Mouse (Mus musculus): ENCODE measurements around the gene Sec1. TPM values are rescaled to one million over a fixed set of nuclear protein-coding genes. Genes with fewer than 3 reads are reported as not detected.

Sec1 gene
- total RNA-seq, 1 experiment from 2014 or later = not detected

DNA sequence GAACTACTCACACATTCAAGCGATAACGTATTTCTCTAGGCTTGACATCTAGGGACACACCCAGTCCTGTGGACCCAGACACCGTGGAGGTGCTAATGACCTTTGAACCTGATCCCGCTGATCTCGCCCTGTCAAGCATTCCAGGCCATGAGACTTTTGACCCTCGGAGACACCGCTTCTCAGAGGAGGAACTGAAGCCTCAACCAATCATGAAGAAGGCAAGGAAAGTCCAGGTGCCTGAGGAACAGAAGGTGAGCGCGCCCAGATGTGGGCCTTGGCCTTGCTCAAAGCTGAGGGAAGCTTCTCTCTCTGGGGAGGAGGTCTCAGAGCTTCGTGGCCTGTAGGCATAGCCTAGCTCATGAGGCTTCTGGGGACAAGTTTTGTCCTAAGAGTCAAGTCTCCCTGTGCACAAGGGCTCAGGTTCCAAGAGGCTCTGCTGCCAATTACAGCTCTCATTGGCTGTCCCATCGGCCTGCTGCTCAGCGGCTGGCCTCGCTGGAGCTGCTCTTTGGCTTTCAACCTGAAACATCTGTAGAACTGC lies 14.1 kb upstream of the Sec1 start:
- no peak for ATAC-seq (replicated peaks; ENCODE audit: insufficient number of reproducible peaks, low FRiP score, low TSS enrichment, poor library complexity, severe bottlenecking)

DNA sequence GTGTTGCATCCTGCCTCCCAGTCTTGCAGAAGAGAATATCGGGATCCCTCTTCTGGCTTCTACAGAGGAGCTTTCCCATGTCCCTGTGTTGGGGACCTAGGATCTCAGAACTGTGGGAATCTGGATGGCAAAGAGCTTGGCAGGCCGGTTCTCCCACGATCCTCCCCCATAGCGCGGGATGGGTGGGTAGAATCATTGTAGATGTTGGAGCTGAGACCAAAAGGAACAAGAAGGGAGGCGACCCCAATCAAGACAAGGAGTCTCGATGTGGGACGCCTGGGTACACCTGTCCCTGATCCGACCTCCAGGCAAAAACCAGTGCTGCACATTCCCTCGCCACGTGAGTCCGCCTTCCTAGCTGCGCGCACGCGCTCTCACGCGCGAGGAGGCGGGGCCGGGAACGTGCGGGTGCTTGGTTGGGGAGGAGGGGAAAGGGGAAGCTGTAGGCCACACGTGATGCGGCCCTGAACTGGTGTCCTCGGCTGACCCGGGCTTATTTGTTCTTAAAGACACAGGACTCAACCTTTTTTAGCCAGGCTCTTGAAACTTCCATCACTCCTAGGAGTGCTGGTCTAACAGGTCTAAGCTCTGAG lies 13.3 kb upstream of the Sec1 start:
- ATAC-seq (replicated peaks; ENCODE audit: insufficient number of reproducible peaks, low FRiP score, low TSS enrichment, poor library complexity, severe bottlenecking) = peak; percentile 47

DNA sequence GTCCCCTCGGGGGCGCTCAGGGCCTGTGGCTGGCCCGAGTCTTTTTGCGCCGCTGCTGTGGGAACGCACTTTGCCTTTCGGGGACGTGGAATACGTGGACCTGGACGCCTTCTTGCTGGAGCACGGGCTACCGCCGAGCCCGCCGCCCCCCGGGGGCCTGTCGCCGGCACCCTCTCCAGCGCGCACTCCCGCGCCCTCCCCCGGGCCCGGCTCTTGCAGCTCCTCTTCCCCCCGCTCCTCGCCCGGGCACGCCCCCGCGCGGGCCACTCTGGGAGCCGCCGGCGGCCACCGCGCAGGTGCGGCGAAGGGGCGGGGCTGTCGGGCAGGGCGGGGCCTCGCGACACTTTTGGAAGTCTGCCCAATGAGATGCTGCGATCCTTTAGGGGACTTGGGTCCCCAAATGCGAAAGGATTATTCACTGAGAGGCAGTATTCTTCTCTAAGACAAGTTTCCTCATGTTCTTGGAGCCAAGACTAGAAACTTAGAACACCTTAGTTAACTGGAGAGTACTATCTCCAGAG lies 12.6 kb upstream of the Sec1 start:
- no peak for ATAC-seq (replicated peaks; ENCODE audit: insufficient number of reproducible peaks, low FRiP score, low TSS enrichment, poor library complexity, severe bottlenecking)

DNA sequence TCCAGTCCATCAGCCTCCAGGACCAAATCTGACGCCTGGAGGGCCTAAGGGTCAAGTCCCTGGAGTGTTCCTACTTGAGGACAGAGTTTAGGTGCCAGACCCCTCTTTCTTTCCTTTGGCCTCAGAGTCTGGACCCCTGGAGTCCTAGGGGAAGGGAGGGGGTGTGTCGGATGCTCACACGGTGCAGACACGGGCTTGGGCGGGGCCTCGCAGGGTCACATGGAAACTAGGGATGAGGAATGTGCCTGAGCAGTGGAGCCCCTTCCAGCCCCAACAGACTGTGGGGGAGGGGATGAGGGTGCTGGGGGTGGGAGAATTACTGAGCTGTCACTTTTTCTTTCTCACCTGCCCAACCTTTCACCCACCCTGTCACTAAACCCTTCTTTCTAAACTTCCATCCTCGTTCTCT lies 11.7 kb upstream of the Sec1 start:
- ATAC-seq (replicated peaks; ENCODE audit: insufficient number of reproducible peaks, low FRiP score, low TSS enrichment, poor library complexity, severe bottlenecking) = no peak

DNA sequence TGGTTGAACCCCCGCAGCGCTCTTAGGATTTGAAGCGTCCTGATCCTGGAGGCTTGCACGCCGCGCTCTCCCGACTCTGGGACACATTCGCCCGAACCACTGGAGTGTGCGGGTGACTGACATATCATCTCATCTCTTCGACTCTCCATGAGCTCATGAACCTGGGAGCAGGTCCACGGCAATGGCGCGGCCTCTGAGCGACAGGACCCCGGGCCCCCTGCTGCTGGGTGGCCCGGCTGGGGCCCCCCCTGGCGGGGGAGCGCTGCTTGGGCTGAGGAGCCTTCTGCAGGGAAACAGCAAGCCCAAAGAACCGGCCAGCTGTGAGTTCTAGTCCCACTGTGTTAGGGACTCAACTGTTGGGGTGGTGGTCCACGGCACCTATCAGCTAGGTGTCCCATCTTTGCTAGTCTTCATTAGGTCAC lies 11.3 kb upstream of the Sec1 start:
- no peak for ATAC-seq (replicated peaks; ENCODE audit: insufficient number of reproducible peaks, low FRiP score, low TSS enrichment, poor library complexity, severe bottlenecking)

DNA sequence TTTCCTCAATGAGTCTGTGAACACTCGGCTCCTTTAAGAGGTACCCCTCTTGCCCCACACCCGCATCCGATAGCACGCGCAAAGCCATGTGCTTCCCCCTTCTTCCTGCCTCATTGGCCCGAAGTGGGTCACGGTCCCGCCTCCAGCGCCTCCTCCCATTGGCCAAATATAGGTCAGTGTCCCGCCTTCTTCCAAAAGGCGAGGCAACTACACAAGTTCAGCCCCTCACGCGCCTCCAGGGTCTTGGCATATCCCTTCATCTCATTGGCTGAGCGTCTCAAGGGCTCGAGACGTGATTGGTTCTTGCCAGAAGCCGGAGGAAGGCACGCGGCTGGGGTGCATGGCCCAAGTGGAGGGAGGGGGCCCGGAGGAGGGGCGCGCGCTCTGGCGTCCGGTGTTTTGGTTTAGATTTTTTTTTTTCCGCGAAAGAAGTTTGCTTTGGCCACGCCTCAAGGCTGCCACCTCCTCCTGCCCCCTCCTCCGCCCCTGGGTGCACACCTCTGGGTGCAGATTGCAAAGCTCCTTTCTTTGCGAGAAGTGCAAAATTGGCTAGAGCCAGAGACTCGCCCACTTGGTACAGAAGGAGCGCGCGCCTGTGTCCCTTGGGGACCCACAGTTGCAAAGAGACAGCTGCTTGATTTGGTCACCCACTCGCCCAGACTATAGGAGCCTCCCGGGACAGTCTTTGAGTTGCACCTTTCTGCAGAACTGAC lies 10.7 kb upstream of the Sec1 start, which contains the start of gene Dbp:
TSS of gene Dbp (plus strand) at position 359 of the 713 bp plus-strand sequence.
- ATAC-seq (replicated peaks; ENCODE audit: insufficient number of reproducible peaks, low FRiP score, low TSS enrichment, poor library complexity, severe bottlenecking) = peak; percentile 76

DNA sequence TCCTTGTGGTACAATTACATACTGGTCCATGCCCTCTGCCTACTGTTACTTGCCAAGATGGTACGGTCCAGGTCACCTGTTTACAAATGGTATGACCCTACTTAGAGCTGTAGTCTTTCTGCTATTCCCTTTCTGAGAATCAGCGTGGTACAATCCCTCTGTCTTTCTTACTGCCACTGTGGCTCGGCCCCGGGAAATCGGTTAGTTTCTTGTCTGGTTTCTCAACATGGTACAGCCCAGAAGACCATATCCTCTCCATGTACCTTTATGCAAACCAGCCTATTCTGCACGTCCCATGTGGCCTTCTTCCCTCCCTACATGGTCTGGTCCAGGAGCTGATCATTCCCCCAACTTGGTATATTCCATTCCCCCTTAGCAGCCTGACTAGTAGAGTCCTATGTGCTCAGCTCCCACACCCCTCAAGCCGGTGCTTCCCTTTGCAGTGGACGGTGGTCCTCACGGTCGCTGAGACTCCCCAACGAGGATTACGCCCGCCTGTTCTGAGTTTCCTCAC lies 9.9 kb upstream of the Sec1 start:
- no peak for ATAC-seq (replicated peaks; ENCODE audit: insufficient number of reproducible peaks, low FRiP score, low TSS enrichment, poor library complexity, severe bottlenecking)

DNA sequence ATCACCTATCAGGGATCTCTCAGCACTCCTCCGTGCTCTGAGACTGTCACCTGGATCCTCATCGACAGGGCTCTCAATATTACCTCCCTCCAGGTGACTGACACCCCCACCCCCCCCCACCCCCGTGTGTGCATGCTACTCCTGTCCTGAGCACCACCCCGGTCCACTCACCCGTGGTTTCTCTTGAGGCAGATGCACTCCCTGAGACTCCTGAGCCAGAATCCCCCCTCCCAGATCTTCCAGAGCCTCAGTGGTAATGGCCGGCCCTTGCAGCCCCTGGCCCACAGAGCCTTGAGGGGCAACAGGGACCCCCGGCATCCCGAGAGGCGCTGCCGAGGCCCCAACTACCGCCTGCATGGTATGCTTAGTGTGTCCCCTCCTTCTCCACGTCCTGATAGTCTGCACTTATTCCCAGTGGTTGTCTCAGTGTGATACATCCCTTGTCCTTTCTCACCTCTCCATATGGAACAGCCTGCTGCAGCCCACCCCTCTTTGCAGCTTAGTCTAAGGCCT lies 9.4 kb upstream of the Sec1 start:
- ATAC-seq (replicated peaks; ENCODE audit: insufficient number of reproducible peaks, low FRiP score, low TSS enrichment, poor library complexity, severe bottlenecking) = no peak

DNA sequence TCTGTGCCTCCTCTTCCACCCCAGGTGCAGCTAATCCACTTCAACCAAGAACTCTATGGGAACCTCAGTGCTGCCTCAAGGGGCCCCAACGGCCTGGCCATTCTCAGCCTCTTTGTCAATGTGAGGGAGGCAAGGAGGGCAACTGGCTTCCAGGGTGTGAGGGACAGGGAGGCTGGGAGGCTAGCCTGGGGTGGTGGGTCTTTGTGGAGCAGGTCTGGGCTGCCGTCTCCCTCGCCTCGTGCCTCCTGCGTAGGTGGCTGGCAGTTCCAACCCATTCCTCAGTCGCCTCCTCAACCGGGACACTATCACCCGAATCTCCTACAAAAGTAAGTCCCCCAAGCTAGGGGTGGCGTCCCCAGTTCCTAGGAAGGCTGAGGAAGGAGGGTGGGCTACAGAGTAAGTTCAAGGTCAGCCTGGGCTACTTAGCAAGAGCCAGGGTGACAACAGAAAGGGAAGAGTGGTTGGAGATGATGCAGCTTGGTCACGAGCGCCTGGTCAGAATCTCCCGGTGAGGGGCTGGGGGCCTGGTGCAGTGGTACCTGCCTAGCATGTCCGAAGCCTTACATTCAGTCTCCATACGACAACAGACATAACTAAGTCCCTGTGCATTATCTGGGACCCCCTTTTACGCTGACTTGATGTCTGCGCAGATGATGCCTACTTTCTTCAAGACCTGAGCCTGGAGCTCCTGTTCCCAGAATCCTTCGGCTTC lies 8.8 kb upstream of the Sec1 start:
- no peak for ATAC-seq (replicated peaks; ENCODE audit: insufficient number of reproducible peaks, low FRiP score, low TSS enrichment, poor library complexity, severe bottlenecking)

DNA sequence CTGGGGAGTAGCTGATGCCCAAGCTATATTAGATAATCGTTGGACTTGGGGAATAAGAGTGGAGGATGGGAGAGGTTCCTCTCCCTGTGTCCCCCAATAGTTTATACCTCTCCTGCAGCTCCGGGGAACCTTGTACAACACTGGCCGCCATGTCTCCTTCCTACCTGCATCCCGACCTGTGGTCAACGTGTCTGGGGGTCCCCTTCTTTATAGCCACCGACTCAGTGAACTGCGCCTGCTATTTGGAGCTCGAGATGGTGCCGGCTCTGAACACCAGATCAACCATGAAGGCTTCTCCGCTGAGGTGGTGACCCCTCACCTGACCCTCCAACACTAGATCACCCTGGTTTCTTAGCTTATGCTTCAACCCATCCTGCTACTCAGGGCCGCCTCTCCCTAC lies 8.1 kb upstream of the Sec1 start:
- no peak for ATAC-seq (replicated peaks; ENCODE audit: insufficient number of reproducible peaks, low FRiP score, low TSS enrichment, poor library complexity, severe bottlenecking)

DNA sequence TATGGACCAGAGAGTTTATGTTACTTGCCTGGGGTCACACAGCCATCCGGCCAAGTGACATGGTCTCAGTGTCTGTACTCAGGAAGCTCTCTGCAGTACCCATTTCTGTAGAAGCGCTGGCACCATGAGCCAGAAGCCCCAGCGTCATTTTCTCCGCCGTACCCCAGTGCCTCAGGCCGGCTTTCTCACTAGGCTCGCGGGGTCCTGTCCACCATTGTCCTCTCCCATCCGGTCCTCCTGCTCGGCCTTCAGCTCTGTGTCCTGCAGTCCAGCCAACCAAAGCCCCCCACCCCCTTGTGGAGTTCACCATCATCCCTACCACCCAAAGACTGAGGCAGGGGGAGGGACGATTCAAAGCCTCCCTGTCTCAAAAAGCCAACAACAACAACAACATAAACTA lies 7.4 kb upstream of the Sec1 start:
- no peak for ATAC-seq (replicated peaks; ENCODE audit: insufficient number of reproducible peaks, low FRiP score, low TSS enrichment, poor library complexity, severe bottlenecking)

DNA sequence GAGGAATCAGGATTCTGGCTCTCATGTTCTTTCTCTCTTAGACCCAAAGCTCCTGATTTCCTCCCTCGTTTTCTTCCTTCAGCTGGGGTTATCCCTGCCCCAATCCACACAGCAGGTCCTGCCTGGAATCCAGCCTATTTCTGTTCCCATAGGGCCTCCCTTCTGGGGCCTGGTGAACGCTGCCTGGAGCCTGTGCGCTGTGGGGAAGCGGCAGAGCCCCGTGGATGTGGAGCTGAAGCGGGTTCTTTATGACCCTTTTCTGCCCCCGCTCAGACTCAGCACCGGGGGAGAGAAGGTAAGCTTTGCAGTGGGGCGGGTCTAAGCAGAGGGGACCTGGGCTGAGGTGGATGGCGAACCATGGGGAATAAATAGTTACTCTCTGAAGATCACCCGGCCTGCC lies 6.9 kb upstream of the Sec1 start:
- no peak for ATAC-seq (replicated peaks; ENCODE audit: insufficient number of reproducible peaks, low FRiP score, low TSS enrichment, poor library complexity, severe bottlenecking)

DNA sequence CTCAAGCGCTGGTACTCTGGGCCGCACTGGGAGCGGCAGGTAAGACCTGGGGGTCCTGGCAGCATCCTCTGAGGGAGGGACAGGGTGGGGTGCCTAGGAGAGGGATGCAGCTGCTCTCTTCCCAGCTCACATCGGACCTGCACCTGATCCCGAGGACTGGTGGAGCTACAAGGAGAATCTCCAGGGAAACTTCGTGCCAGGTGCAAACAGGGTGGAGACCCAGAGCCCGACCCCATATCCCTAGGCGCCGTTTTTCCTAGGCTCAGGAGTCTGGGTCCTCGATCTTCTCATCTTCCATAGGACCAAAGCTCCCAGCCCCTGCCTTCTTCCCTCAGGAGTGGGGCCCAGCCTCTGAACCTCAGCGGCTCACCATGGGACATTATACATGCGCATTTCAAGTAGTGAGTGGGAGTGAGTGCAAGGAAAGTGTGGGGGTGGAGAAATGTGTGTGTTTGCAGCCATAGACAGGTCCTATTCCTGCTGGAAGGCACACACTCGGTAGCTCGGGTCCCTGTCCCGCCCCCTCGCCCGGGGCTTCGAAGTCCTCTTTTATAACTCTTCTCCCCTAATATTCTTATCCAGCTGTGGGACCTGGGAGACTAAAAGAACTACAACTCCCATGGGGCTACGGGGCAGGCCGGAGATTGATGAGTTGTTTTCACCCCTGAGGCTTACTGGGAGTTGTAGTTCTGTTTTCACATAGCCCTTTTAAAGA lies 6.3 kb upstream of the Sec1 start:
- peak; percentile 38; the same call in 1 of the 2 replicates for ATAC-seq (replicated peaks; ENCODE audit: insufficient number of reproducible peaks, low FRiP score, low TSS enrichment, poor library complexity, severe bottlenecking)

DNA sequence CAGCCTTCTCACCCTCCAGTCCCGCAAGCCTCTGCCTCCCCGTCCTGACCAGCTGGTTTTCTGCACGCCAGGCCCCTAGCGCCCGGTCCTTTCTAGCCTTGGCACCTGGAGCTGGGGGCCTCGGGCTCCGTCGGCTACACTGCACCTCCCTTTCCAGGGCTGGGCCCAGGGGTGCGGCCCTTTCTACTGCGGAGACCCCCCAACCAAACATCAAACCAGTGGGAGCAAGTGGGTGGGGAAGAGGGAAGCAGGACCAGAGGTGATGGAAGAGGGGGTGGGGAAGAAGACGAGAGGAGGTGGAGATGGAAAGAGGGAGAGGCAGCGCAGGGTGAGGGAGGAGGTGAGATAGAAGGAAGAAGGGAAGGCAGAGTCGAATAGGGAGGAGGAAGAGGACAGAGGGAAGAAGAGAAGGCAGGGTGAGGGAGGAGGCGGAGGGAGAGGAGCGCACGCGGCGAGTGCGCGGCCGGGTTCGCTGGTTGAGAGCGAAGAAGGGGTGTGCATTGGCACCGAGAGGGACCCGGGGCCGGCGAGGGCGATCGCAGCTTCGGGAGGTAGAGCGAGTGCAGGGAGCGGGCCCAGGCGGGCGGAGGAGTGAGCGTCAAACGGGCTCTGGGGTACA lies 5.4 kb upstream of the Sec1 start, which contains the start of gene Car11:
TSS of gene Car11 (plus strand) at position 321 of the 619 bp plus-strand sequence.
- ATAC-seq (replicated peaks; ENCODE audit: insufficient number of reproducible peaks, low FRiP score, low TSS enrichment, poor library complexity, severe bottlenecking) = no peak

DNA sequence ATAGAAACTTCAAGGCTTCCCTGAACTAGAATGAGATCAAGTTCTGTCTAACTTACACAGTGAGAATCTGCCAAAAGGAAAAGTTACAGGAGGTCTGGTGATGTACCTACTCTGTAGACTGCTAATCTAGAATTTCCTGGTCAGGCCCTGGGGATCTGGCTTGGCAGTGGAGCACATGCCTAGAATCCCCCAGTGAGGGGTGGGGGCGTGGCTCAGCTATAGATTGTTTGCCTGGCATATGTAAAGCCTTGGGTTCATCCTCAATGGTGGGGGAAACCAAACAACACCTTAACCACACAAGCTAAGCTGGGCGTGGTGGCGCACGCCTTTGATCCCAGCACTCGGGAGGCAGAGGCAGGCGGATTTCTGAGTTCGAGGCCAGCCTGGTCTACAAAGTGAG lies 3.7 kb upstream of the Sec1 start:
- no peak for ATAC-seq (replicated peaks; ENCODE audit: insufficient number of reproducible peaks, low FRiP score, low TSS enrichment, poor library complexity, severe bottlenecking)

DNA sequence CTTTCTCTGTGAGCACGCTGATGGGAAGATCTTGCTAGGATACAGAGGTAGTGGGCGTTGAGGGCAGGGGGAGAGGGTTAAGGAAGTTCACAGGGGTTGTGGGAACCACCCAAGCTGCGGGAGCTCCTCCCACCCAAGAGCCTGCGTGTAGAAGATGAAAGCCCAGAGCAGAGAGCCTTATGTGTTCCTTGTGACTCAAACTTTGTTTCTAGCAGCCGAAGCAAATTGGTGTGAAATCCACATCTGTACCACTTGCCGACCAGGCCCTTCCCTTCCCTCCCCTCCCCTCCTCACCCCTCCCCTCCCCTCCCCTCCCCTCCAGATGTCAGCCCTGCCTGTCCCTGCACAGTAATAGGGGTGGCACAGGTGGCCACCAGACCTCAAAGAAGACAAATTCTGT lies 896 bp upstream of the Sec1 start:
- no peak for ATAC-seq (replicated peaks; ENCODE audit: insufficient number of reproducible peaks, low FRiP score, low TSS enrichment, poor library complexity, severe bottlenecking)

DNA sequence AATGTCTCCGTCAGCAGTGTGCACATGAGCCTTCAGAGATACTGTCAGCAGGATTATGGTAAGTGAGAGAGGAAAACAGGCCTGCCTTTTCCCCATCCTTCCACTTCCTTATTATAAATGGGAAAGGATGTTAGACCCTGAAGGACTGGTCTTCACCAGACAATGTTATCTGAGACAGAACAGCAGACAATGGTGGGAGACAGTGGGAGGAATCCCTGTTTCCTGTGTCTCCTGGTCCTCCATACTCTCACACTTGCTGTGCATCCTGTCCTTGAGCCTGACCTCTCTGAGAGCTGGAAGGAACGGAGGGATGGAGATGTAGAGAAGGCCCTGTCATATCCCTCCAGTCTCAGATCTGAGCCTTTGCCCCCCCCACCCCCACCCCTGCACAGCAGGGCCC lies 1.8 kb downstream of the Sec1 start:
- ATAC-seq (replicated peaks; ENCODE audit: insufficient number of reproducible peaks, low FRiP score, low TSS enrichment, poor library complexity, severe bottlenecking) = no peak

DNA sequence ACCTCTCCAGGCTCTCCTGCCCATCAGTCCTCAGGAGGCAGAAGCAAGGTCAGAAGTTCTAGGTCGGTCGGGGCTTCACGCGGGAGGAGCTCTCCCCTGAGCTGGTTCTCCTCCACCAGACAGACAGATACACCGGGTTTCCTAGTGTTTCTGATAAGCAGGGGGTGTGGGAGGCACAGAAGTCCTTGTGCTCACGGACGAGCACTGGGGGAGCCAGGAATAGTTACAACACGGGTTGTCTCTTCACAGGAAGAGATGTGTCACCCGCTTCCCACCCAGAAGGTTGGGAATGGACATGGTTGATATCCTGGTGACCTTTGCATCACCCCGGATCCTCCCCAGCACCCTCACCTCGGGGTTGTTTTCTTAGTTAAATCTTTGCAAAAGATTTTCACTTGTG lies 4.4 kb downstream of the Sec1 start:
- no peak for ATAC-seq (replicated peaks; ENCODE audit: insufficient number of reproducible peaks, low FRiP score, low TSS enrichment, poor library complexity, severe bottlenecking)

All from monocyte, adult 5-6 weeks (primary cell).